Mouse (Mus musculus): Measurements from ENCODE around the gene Sik2. TPM values are rescaled to one million over a fixed set of nuclear protein-coding genes. Genes with fewer than 3 reads are reported as not detected.
A peak's percentile ranks its signal among the peaks of the same experiment; 100 is the strongest.

The Sik2 gene
- polyA plus RNA-seq, 1 experiment from 2014 or later = 9.2 TPM

DNA sequence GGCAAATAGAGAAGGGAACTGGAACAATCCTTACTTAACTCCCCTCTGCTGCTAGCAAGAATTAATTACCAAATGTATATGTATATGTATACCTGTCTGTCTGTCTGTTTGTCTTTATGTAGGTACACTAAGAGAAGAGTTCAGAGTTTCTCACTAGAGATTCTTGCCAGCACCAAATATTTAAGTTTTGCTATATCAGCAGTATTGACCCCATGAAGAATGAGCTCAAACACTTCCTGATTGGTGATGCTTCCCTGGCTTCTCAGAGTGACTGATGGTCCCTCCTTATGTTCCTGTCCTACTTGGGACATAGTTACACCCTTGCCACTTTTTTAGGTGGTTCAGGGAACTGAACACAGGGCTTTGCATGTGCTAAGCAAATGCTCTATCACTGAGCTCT is 78.9 kb downstream of the Sik2 start:
- H3K4me2 ChIP-seq (replicated peaks; ENCODE audit: low read depth) = no peak overlapping the region
- H3K36me3 ChIP-seq (ENCODE audit: control insufficient read depth, insufficient read depth) = peaks cover 6% of the 10 kb centered on the region; the same call in 1 of the 2 replicates
- no peak overlapping the region for H3K9ac ChIP-seq (ENCODE audit: low read depth, low read length)
- TF ChIP-seq CTCF (IDR thresholded peaks at IDR 0.05; ENCODE audit: low read depth) = no peak
- no peaks in the 10 kb centered on the region for H3K27me3 ChIP-seq (replicated peaks; ENCODE audit: control insufficient read depth, insufficient read depth, low read length)
- no peak for ATAC-seq
- no peaks in the 10 kb centered on the region for H3K4me1 ChIP-seq (replicated peaks; ENCODE audit: control insufficient read depth, insufficient read depth, low read length)
- no peak overlapping the region for H3K4me3 ChIP-seq (ENCODE audit: low read depth, low read length)
- H3K9me3 ChIP-seq (ENCODE audit: control insufficient read depth) = no peaks in the 10 kb centered on the region
- no peak overlapping the region for H3K27ac ChIP-seq (ENCODE audit: low read depth, low read length)

DNA sequence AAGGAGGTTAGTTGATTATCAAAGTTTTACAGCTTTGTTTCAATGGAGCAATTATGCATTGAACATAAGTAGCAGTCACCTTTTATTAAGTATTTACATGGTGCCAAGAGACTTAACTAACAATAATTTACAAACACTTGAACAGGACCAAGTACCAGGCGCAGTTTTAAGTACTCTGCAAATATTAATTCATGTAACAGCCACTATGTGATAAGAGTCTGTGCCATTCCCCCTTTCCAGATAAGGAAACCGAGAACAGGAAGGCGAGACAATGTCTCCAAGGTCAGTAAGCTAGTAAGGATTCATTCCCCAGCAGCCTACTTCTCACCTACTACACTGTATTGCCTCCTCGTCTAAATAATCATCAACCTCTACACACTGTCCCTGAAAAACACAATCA is 83.1 kb downstream of the Sik2 start:
- no peak for TF ChIP-seq CTCF (IDR thresholded peaks at IDR 0.05; ENCODE audit: low read depth)
- no peak overlapping the region for H3K27ac ChIP-seq (ENCODE audit: low read depth, low read length)
- H3K36me3 ChIP-seq (ENCODE audit: control insufficient read depth, insufficient read depth) = no peaks in the 10 kb centered on the region; the same call in 1 of the 2 replicates

DNA sequence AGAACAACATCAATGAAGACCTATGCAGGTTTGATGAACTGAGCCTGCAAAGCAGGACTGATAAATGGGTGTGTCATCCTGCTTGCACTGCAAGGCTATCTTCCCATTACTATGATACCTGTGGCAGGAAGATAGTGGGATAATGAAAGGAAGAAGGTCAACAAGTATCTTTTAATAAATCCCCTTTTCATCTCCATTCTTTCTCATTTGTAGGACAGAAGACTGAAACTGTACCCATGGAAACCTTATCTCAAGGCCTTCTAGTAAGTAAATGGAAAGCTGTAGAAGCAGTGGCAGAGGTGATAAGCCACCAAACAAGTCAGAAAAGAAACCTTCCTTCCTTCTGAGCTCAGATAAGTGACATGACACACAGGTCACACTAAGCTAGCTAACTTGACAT is 84.4 kb downstream of the Sik2 start:
- no peak overlapping the region for H3K4me2 ChIP-seq (replicated peaks; ENCODE audit: low read depth)
- no peaks in the 10 kb centered on the region for H3K4me1 ChIP-seq (replicated peaks; ENCODE audit: control insufficient read depth, insufficient read depth, low read length)
- H3K9me3 ChIP-seq (ENCODE audit: control insufficient read depth) = no peaks in the 10 kb centered on the region
- H3K4me3 ChIP-seq (ENCODE audit: low read depth, low read length) = no peak overlapping the region
- no peak overlapping the region for H3K27ac ChIP-seq (ENCODE audit: low read depth, low read length)
- no peak overlapping the region for H3K9ac ChIP-seq (ENCODE audit: low read depth, low read length)
- no peaks in the 10 kb centered on the region; the same call in 1 of the 2 replicates for H3K36me3 ChIP-seq (ENCODE audit: control insufficient read depth, insufficient read depth)
- no peak for TF ChIP-seq CTCF (IDR thresholded peaks at IDR 0.05; ENCODE audit: low read depth)
- no peaks in the 10 kb centered on the region for H3K27me3 ChIP-seq (replicated peaks; ENCODE audit: control insufficient read depth, insufficient read depth, low read length)
- no peak for ATAC-seq

More for the DNA sequence above, 83.1 kb downstream of the Sik2 start:
- Histone ChIP-seq H3K4me2 (replicated peaks; ENCODE audit: low read depth) (no peak overlapping the region), H3K4me1 (replicated peaks; ENCODE audit: control insufficient read depth, insufficient read depth, low read length) (no peaks in the 10 kb centered on the region), H3K9ac (ENCODE audit: low read depth, low read length) (no peak overlapping the region), H3K9me3 (ENCODE audit: control insufficient read depth) (no peaks in the 10 kb centered on the region), H3K27me3 (replicated peaks; ENCODE audit: control insufficient read depth, insufficient read depth, low read length) (no peaks in the 10 kb centered on the region), H3K4me3 (ENCODE audit: low read depth, low read length) (no peak overlapping the region)
- 48% methylated on average over 4 of the region's 4 CpGs for WGBS
- no peak for ATAC-seq

DNA sequence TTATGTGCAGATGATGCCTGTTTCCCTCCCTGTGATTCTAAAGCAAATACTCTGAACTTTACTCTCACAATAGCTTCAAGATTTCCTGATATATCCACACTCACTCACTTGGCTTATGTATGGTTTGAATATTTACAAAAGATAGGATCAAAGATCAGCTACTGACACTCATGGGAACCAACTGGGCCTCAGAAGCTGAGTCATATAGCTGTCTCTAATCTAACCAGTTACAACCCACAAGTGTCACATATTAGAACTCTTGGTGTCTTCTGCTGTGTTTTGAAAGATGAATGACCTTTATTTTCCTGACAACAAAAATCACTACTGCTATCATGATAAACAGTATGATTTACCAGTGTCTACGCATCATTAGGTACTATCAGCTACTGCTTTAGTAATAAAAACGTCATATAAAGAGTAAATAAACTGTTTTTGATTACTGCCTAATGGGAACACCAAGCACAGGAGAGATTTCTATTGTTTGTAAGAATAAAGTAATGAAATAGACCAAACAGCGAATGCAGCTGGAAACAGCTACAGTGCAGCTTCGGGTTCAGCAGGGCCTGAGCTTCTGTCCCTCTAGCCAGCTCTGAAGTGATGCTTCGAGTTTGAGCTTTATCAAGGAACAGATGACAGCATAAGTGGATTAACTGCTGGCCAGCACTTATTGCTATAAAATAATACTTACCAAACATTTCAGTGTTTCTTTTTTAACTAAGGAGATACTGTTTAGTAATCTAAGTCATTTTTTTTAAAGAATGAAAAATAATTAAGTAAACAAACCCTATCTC is 86.3 kb downstream of the Sik2 start:
- H3K36me3 ChIP-seq (ENCODE audit: control insufficient read depth, insufficient read depth) = no peaks in the 10 kb centered on the region; the same call in 1 of the 2 replicates
- no peaks in the 10 kb centered on the region for H3K4me1 ChIP-seq (replicated peaks; ENCODE audit: control insufficient read depth, insufficient read depth, low read length)
- WGBS = 37% methylated on average over 5 of the region's 5 CpGs
- ATAC-seq = peak; percentile 88
- no peaks in the 10 kb centered on the region for H3K9me3 ChIP-seq (ENCODE audit: control insufficient read depth)
- no peak overlapping the region for H3K4me3 ChIP-seq (ENCODE audit: low read depth, low read length)
- H3K9ac ChIP-seq (ENCODE audit: low read depth, low read length) = no peak overlapping the region
- no peak overlapping the region for H3K4me2 ChIP-seq (replicated peaks; ENCODE audit: low read depth)
- no peaks in the 10 kb centered on the region for H3K27me3 ChIP-seq (replicated peaks; ENCODE audit: control insufficient read depth, insufficient read depth, low read length)
- TF ChIP-seq CTCF (IDR thresholded peaks at IDR 0.05; ENCODE audit: low read depth) = no peak
- H3K27ac ChIP-seq (ENCODE audit: low read depth, low read length) = no peak overlapping the region

DNA sequence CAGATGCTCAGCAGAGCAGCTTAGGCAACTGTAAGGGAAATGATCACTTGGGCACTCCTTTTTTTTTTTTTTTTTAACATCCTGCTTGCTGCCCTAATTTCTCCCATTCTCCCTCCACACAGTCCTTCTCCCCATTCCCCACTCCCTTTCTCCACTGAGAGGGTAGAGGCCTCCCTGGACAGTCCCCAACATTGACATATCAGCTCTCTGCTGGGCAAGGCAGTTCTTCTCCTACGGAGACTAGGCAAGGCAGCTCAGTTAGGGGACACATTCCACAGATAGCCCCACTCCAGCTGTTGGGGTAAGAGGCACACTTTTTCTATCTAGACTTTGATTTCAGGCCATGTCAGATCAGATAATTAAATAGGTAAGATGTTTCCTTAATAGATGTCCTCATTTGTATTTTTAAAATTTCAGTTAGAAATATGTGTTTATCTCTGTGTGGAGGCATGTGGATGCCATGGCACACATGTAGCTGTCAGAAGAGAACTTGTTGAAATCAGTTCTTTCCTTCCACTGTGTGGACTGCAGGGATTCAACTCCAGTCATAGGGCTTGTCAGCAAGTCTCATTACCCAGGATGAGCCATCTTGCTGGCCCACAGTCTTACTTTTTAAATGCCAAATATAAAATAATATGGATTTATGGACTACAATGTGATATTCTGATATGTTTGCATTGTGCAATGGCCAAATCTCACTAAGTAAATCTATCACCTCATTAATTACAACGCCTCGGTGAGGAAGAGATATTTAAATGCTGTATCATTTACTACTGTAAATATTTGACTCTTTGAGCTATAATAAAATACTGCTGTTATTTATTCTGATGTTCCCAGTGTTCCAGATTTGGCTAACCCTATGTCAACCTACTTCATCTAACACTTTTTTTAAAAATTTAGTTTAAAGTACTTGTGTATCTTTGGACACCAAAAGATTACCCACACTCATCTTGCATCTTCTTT is 87.7 kb downstream of the Sik2 start:
- Histone ChIP-seq H3K4me1 (replicated peaks; ENCODE audit: control insufficient read depth, insufficient read depth, low read length) (no peaks in the 10 kb centered on the region), H3K27ac (ENCODE audit: low read depth, low read length) (no peak overlapping the region), H3K4me2 (replicated peaks; ENCODE audit: low read depth) (no peak overlapping the region), H3K36me3 (ENCODE audit: control insufficient read depth, insufficient read depth) (no peaks in the 10 kb centered on the region), H3K9me3 (ENCODE audit: control insufficient read depth) (no peaks in the 10 kb centered on the region), H3K27me3 (replicated peaks; ENCODE audit: control insufficient read depth, insufficient read depth, low read length) (no peaks in the 10 kb centered on the region), H3K4me3 (ENCODE audit: low read depth, low read length) (no peak overlapping the region), H3K9ac (ENCODE audit: low read depth, low read length) (no peak overlapping the region)
- no peak for TF ChIP-seq CTCF (IDR thresholded peaks at IDR 0.05; ENCODE audit: low read depth)
- no peak for ATAC-seq
- 44% methylated on average over 3 of the region's 3 CpGs for WGBS

DNA sequence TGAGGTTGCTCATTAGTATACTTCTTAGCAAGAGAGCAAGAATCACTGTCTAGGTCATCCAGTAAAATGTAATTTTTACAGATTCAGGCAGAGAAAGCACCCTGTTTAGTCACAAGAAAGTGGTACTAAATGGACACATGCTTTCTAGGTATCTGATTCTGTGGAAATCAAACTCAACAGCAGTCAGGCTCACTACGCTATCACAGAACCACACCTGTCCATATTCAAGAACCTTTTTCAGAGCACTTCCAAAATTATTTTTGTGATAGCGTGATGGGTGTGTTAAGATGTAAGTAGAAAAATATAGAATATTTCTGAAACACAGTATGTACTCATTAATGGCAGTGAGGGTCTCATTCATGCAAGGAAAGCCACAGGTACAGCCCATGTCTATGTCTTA is 89.3 kb downstream of the Sik2 start:
- Histone ChIP-seq H3K36me3 (ENCODE audit: control insufficient read depth, insufficient read depth) (0 out of 2 replicates have a peak, but pooled peaks cover 3% of the 10 kb centered on the region), H3K4me2 (replicated peaks; ENCODE audit: low read depth) (no peak overlapping the region), H3K9me3 (ENCODE audit: control insufficient read depth) (no peaks in the 10 kb centered on the region), H3K27ac (ENCODE audit: low read depth, low read length) (no peak overlapping the region), H3K9ac (ENCODE audit: low read depth, low read length) (no peak overlapping the region), H3K4me3 (ENCODE audit: low read depth, low read length) (no peak overlapping the region), H3K4me1 (replicated peaks; ENCODE audit: control insufficient read depth, insufficient read depth, low read length) (no peaks in the 10 kb centered on the region), H3K27me3 (replicated peaks; ENCODE audit: control insufficient read depth, insufficient read depth, low read length) (no peaks in the 10 kb centered on the region)
- no peak for TF ChIP-seq CTCF (IDR thresholded peaks at IDR 0.05; ENCODE audit: low read depth)
- ATAC-seq = no peak
- WGBS = 96% methylated on average over 2 of the region's 2 CpGs
